Mouse (Mus musculus) hindbrain, embryonic 16.5 days (tissue): ENCODE results near the gene Epb42. TPM values are rescaled to one million over a fixed set of nuclear protein-coding genes. Genes with fewer than 3 reads are reported as not detected.

Source experiments
- ATAC-seq: fragments of 200-750 bp; cut with Nextera tagmentation; 2 replicates; pipeline ENCODE4 v1.8.0; 2017; ENCODE audit warnings: moderate TSS enrichment, moderate library complexity
- H3K27ac ChIP-seq: fragments of 300-500 bp; sonication (generic); 2 replicates; pipeline ENCODE4 v1.5.1; 2014; ENCODE audit warnings: low read depth, mild to moderate bottlenecking, control low read depth, low read length, moderate library complexity
- H3K27me3 ChIP-seq: fragments of 300-500 bp; sonication (generic); replicated peaks from 2 replicates; pipeline ENCODE4 v1.6.1; 2014; ENCODE audit warnings: low read length; ENCODE audit not compliant: control insufficient read depth, insufficient read depth
- H3K36me3 ChIP-seq: fragments of 300-500 bp; sonication (generic); 2 replicates; pipeline ENCODE4 v1.6.1; 2014; ENCODE audit warnings: mild to moderate bottlenecking, low read length, moderate library complexity, mixed read lengths; ENCODE audit not compliant: control insufficient read depth, insufficient read depth
- H3K4me1 ChIP-seq: fragments of 300-500 bp; sonication (generic); 2 replicates; pipeline ENCODE4 v1.6.1; 2014; ENCODE audit warnings: low read depth, low read length; ENCODE audit not compliant: control insufficient read depth, insufficient read depth
- H3K4me2 ChIP-seq: fragments of 300-500 bp; sonication (generic); 2 replicates; pipeline ENCODE4 v1.6.1; 2014; ENCODE audit warnings: mild to moderate bottlenecking, low read length, control low read depth, moderate library complexity
- H3K4me3 ChIP-seq: fragments of 300-500 bp; sonication (generic); 2 replicates; pipeline ENCODE4 v1.5.1; 2014; ENCODE audit warnings: mild to moderate bottlenecking, low read length, control low read depth, moderate library complexity
- H3K9ac ChIP-seq: fragments of 300-500 bp; sonication (generic); 2 replicates; pipeline ENCODE4 v1.6.1; 2014; ENCODE audit warnings: low read depth, mild to moderate bottlenecking, control low read depth, low read length, moderate library complexity
- H3K9me3 ChIP-seq: fragments of 300-500 bp; sonication (generic); 2 replicates; pipeline ENCODE4 v1.6.1; 2014; ENCODE audit warnings: mild to moderate bottlenecking, low read length, moderate library complexity; ENCODE audit not compliant: control insufficient read depth
- WGBS: fragments of 180-500 bp; shearing (Covaris S2); extraction: QIAGEN DNeasy Blood & Tissue Kit; methylation state at CpG from one replicate; pipeline ENCODE4 v1.1.7; 2014; 5-methylcytosine and 5-hydroxymethylcytosine counted together
- polyA plus RNA-seq: library from polyadenylated mRNA; unstranded; fragments of >200 nt; fragmentation: Nextera tagmentation; extraction: Ambion mirVana; gene quantifications from 2 replicates; pipeline ENCODE4 v1.2.1, GENCODE M21; 2015

The Epb42 gene
- polyA plus RNA-seq = 0.06 and 0.56 TPM in 2 replicates

DNA sequence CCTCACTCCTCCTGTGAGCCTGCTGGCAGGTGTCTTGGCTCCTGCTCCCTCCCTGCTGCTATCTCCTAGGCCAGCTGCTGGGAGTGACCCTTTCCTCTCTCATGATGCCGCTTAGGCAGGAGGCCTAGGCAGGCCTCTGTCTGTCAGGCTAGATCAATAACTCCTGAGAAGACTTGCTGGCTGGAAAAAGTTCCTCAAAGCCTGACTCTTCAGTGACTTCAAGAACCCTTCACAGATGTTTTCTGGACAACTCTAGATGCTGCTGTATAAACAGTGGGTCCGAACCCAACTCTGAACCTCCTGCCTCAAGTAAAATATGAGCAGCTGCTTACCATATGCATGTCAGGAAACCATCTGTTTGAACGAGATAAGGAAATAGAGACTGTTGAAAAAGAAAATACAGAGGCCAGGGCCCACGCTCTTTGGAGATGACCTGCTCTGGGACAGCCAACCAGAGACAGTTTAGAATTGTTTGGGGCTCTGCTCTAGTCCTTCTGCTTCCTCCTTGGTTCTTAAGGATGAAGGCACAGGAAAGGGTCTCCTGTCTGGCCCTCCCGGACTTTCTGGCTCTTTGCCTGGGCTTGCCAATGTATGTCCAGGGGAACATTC lies at the start of gene Epb42:
Epb42 (minus strand) TSS at position 340 of the 609 bp plus-strand sequence.
- Histone ChIP-seq H3K27me3 (no peaks in the 10 kb centered on the region), H3K27ac (no peak within 1 kb of the TSS), H3K36me3 (no peaks in the 10 kb centered on the region), H3K4me1 (no peaks in the 10 kb centered on the region), H3K4me2 (no peak within 1 kb of the TSS), H3K4me3 (no peak within 1 kb of the TSS), H3K9me3 (no peaks in the 10 kb centered on the region), H3K9ac (no peak within 1 kb of the TSS)
- no peak for ATAC-seq
- WGBS = 64% methylated on average over 5 of the region's 5 CpGs

GRCm38 (mm10) chr2:121085480-121086185 lies 48.8 kb upstream of the Epb42 start, which contains the start of gene Tgm5:
Tgm5 (minus strand) TSS chr2:121085841.
- H3K36me3 ChIP-seq = no peaks in the 10 kb centered on the region
- no peak within 1 kb of the TSS for H3K4me3 ChIP-seq
- ATAC-seq = no peak
- H3K4me2 ChIP-seq = no peak within 1 kb of the TSS
- H3K27ac ChIP-seq = no peak within 1 kb of the TSS
- no peak within 1 kb of the TSS for H3K9ac ChIP-seq
- no peaks in the 10 kb centered on the region for H3K4me1 ChIP-seq
- H3K27me3 ChIP-seq = no peaks in the 10 kb centered on the region
- H3K9me3 ChIP-seq = no peaks in the 10 kb centered on the region
- WGBS = 55% methylated on average over 6 of the region's 6 CpGs

DNA sequence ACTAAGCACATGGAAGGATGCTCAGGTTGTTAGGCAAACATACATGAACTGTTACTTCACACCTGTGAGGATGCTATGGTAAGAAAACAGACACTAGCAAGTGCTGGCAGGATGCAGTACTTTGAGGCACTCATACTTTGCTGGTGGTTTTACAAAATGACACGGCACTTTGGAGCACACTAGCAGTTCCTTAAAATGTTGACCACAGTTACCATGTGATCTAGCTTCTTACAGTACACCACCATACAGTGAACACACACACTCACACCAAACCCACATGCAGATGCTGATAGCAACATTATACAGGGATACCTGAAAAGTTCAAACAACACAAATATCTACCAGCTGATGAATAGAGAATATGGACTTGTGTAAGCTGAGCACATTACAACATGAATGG lies 45.8 kb upstream of the Epb42 start:
- no peaks in the 10 kb centered on the region for H3K9me3 ChIP-seq
- H3K27ac ChIP-seq = no peak overlapping the region
- no peak overlapping the region for H3K4me2 ChIP-seq
- no peak for ATAC-seq
- no peaks in the 10 kb centered on the region for H3K27me3 ChIP-seq
- no peaks in the 10 kb centered on the region for H3K36me3 ChIP-seq
- H3K4me1 ChIP-seq = no peaks in the 10 kb centered on the region
- 85% methylated on average over 1 of the region's 1 CpGs for WGBS
- no peak overlapping the region for H3K9ac ChIP-seq
- H3K4me3 ChIP-seq = no peak overlapping the region

DNA sequence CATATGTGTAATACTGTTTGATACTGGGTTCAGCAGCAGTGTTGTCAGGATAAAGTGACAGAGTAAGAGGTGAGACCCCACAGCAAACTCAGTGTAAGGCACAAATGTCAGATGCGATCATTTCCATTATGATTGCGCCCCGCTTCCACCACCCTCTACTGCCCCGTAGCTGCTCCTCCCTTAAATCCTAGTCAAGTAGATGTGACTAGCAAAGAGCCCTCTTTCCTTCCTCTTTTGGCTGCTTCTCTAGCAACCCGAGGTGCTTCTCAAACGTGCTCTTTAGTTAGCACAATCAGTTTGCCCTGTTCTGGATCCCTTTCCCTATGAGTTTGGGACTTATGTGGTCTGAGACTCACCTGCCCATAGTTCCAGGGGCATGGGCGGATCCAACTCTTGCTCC lies 37.9 kb upstream of the Epb42 start:
- Histone ChIP-seq H3K9me3 (no peaks in the 10 kb centered on the region), H3K36me3 (no peaks in the 10 kb centered on the region), H3K9ac (no peak overlapping the region), H3K4me3 (no peak overlapping the region), H3K4me1 (no peaks in the 10 kb centered on the region), H3K27me3 (no peaks in the 10 kb centered on the region), H3K27ac (no peak overlapping the region), H3K4me2 (no peak overlapping the region)
- ATAC-seq = no peak
- 82% methylated on average over 7 of the region's 7 CpGs for WGBS

- WGBS = 83% methylated on average over 6 of the region's 6 CpGs
- no peaks in the 10 kb centered on the region for H3K9me3 ChIP-seq
- H3K27ac ChIP-seq = no peak overlapping the region
- H3K4me3 ChIP-seq = no peak overlapping the region
- no peaks in the 10 kb centered on the region for H3K4me1 ChIP-seq
- no peak overlapping the region for H3K9ac ChIP-seq
- H3K36me3 ChIP-seq = no peaks in the 10 kb centered on the region
- no peaks in the 10 kb centered on the region for H3K27me3 ChIP-seq
- H3K4me2 ChIP-seq = no peak overlapping the region
- ATAC-seq = no peak
These were observed 35.0 kb upstream of the Epb42 start for GRCm38 (mm10) chr2:121071871-121072270.

- 69% methylated on average over 6 of the region's 6 CpGs for whole genome bisulfite sequencing
- H3K9me3 ChIP-seq = no peaks in the 10 kb centered on the region
These were observed 32.6 kb upstream of the Epb42 start for GRCm38 (mm10) chr2:121069506-121069905.

GRCm38 (mm10) chr2:121067116-121067515 lies 30.2 kb upstream of the Epb42 start:
- WGBS = 56% methylated on average over 4 of the region's 4 CpGs
- Histone ChIP-seq H3K4me3 (no peak overlapping the region), H3K9ac (no peak overlapping the region), H3K27me3 (no peaks in the 10 kb centered on the region), H3K4me1 (no peaks in the 10 kb centered on the region), H3K36me3 (no peaks in the 10 kb centered on the region), H3K27ac (no peak overlapping the region), H3K4me2 (no peak overlapping the region), H3K9me3 (no peaks in the 10 kb centered on the region)
- no peak for ATAC-seq

More at GRCm38 (mm10) chr2:121069506-121069905, 32.6 kb upstream of the Epb42 start:
- Histone ChIP-seq H3K4me3 (no peak overlapping the region), H3K4me1 (no peaks in the 10 kb centered on the region), H3K36me3 (no peaks in the 10 kb centered on the region), H3K4me2 (no peak overlapping the region), H3K27ac (no peak overlapping the region), H3K9ac (no peak overlapping the region), H3K27me3 (no peaks in the 10 kb centered on the region)
- no peak for ATAC-seq

DNA sequence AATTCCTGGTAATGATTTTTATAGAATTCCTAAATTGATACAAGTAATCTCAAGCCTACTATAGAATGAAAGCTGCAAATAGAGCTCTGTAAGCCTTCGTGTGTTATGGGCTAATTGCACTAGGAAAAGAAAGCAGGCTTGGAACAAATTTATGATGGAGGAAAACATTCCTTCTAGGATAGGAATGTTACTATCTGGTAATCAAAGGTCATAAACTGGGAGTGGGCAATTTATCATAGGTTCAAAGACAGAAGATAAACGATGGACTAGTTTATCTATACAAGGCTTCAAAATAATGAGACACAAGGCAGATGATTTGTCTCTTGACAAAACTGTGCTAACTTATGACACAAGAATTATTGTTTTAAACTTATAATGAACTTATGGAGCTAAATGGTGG lies 24.4 kb upstream of the Epb42 start:
- Histone ChIP-seq H3K4me2 (no peak overlapping the region), H3K9ac (no peak overlapping the region), H3K27me3 (no peaks in the 10 kb centered on the region), H3K36me3 (no peaks in the 10 kb centered on the region), H3K4me3 (no peak overlapping the region), H3K27ac (no peak overlapping the region), H3K9me3 (no peaks in the 10 kb centered on the region), H3K4me1 (no peaks in the 10 kb centered on the region)
- no peak for ATAC-seq
- WGBS = 91% methylated on average over 2 of the region's 2 CpGs

DNA sequence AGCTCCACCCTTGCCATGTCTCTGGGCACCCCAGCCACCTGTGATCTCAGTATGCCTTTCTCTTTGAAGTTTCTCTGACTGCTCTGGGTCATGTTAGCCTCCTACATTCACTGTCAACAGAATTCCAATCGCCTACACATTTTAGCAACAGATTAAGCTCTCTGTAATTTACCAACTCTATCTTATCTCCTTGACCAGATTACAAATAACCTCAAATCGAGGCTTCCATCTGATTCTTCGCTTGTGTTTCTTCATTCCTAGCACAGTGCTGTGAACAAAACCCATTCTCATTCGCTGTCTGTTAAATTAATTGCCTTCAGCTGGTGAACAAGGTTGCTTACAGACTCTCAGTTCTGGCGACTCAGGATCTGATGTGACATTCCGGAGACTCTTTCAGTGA lies 21.1 kb upstream of the Epb42 start:
- Histone ChIP-seq H3K4me1 (no peaks in the 10 kb centered on the region), H3K9me3 (no peaks in the 10 kb centered on the region), H3K9ac (no peak overlapping the region), H3K36me3 (no peaks in the 10 kb centered on the region), H3K4me3 (no peak overlapping the region), H3K27me3 (no peaks in the 10 kb centered on the region), H3K27ac (no peak overlapping the region), H3K4me2 (no peak overlapping the region)
- 76% methylated on average over 6 of the region's 6 CpGs for WGBS
- no peak for ATAC-seq
